Mouse (Mus musculus): Measurements from ENCODE around the gene Kptn. TPM values are rescaled to one million over a fixed set of nuclear protein-coding genes. Genes with fewer than 3 reads are reported as not detected.

Gene Kptn
- 13.2 and 18.1 TPM in 2 replicates for polyA plus RNA-seq (2012; ENCODE audit: insufficient read depth, insufficient read length, missing spikeins)

- Histone ChIP-seq H3K27ac (replicated peaks; ENCODE audit: low read depth, low read length) (peak within 1 kb of the TSS; percentile 94), H3K4me3 (ENCODE audit: insufficient read depth, low read depth, low read length) (peak within 1 kb of the TSS; percentile 88), H3K4me1 (ENCODE audit: control insufficient read depth, insufficient read depth, insufficient read length, low read length) (no peaks in the 10 kb centered on the region)
These were observed at the start of gene Kptn for GRCm38 (mm10) chr7:16119569-16120261. Gene Kptn (plus strand): TSS chr7:16119895.

DNA sequence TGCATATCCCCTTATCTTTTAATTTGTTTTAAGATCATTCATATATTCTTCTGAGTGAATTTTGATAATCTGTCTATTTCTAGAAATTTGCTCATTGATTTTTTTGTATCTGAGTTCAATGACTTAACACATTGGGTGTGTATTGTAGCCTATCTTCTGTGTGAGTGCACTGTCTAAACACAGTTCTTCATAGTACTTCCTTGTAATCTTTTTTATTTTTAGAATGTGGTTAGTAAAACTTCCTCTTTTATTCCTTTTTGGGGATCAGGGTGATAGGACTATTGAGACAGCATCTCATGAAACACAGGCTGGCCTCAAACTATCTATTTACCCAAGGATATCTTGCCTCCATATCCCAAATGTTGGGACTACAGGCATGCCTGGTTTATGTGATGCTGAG, 48.8 kb upstream of the Kptn start:
- Histone ChIP-seq H3K27ac (replicated peaks; ENCODE audit: low read depth, low read length) (no peak overlapping the region), H3K4me3 (ENCODE audit: insufficient read depth, low read depth, low read length) (no peak overlapping the region), H3K4me1 (ENCODE audit: control insufficient read depth, insufficient read depth, insufficient read length, low read length) (no peaks in the 10 kb centered on the region)

DNA sequence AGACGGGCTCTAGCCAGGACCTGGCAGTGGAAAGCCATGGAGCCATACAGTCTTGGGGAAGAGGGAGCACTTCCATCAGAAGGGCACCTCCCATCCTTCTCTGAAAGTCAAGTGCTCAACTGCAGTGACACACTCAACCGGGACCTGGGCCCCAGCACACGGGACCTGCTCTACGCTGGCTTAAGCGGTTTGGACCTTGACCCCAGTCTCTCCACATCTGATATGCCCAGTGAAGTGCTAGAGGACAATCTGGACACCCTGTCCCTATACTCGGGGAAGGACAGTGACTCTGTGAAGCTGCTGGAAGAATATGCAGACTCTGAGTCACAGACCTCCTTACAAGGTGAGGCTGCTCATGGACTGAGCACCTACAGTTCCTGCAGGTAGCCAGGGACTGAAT, 47.8 kb upstream of the Kptn start:
- no peak overlapping the region for H3K4me3 ChIP-seq (ENCODE audit: insufficient read depth, low read depth, low read length)
- H3K4me1 ChIP-seq (ENCODE audit: control insufficient read depth, insufficient read depth, insufficient read length, low read length) = no peaks in the 10 kb centered on the region
- no peak overlapping the region for H3K27ac ChIP-seq (replicated peaks; ENCODE audit: low read depth, low read length)

GRCm38 (mm10) chr7:16079947-16080346, 39.7 kb upstream of the Kptn start:
- no peak overlapping the region for H3K4me3 ChIP-seq (ENCODE audit: insufficient read depth, low read depth, low read length)
- no peak overlapping the region for H3K27ac ChIP-seq (replicated peaks; ENCODE audit: low read depth, low read length)
- no peaks in the 10 kb centered on the region for H3K4me1 ChIP-seq (ENCODE audit: control insufficient read depth, insufficient read depth, insufficient read length, low read length)

GRCm38 (mm10) chr7:16080581-16080980, 39.1 kb upstream of the Kptn start:
- Histone ChIP-seq H3K4me3 (ENCODE audit: insufficient read depth, low read depth, low read length) (no peak overlapping the region), H3K4me1 (ENCODE audit: control insufficient read depth, insufficient read depth, insufficient read length, low read length) (no peaks in the 10 kb centered on the region), H3K27ac (replicated peaks; ENCODE audit: low read depth, low read length) (no peak overlapping the region)

DNA sequence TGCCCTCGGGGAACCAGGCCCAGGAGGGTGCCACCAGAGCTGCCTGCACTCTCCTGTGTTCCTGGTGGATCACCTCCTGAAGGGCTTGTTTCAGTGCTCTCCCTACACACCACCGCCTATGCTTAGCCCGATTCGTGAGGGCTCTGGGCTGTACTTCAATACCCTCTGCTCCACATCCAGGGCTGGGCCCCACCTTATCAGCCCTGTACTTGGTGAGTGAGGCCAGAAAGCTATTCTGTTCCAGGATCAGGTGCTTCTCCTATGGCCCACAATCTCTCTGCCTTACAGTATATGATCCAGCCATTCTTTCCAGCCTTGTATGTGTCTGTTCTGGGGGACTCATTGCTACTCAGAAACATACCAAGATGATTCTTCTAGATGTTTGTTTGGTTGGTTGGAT, 36.3 kb upstream of the Kptn start:
- Histone ChIP-seq H3K4me3 (ENCODE audit: insufficient read depth, low read depth, low read length) (no peak overlapping the region), H3K4me1 (ENCODE audit: control insufficient read depth, insufficient read depth, insufficient read length, low read length) (no peaks in the 10 kb centered on the region), H3K27ac (replicated peaks; ENCODE audit: low read depth, low read length) (no peak overlapping the region)

- H3K27ac ChIP-seq (replicated peaks; ENCODE audit: low read depth, low read length) = no peak overlapping the region
- H3K4me1 ChIP-seq (ENCODE audit: control insufficient read depth, insufficient read depth, insufficient read length, low read length) = no peaks in the 10 kb centered on the region
- no peak overlapping the region for H3K4me3 ChIP-seq (ENCODE audit: insufficient read depth, low read depth, low read length)
These were observed 32.1 kb upstream of the Kptn start for GRCm38 (mm10) chr7:16087587-16087986.

GRCm38 (mm10) chr7:16094592-16094991, 25.1 kb upstream of the Kptn start:
- no peak overlapping the region for H3K4me3 ChIP-seq (ENCODE audit: insufficient read depth, low read depth, low read length)
- H3K27ac ChIP-seq (replicated peaks; ENCODE audit: low read depth, low read length) = no peak overlapping the region
- peaks cover 3% of the 10 kb centered on the region for H3K4me1 ChIP-seq (ENCODE audit: control insufficient read depth, insufficient read depth, insufficient read length, low read length)

DNA sequence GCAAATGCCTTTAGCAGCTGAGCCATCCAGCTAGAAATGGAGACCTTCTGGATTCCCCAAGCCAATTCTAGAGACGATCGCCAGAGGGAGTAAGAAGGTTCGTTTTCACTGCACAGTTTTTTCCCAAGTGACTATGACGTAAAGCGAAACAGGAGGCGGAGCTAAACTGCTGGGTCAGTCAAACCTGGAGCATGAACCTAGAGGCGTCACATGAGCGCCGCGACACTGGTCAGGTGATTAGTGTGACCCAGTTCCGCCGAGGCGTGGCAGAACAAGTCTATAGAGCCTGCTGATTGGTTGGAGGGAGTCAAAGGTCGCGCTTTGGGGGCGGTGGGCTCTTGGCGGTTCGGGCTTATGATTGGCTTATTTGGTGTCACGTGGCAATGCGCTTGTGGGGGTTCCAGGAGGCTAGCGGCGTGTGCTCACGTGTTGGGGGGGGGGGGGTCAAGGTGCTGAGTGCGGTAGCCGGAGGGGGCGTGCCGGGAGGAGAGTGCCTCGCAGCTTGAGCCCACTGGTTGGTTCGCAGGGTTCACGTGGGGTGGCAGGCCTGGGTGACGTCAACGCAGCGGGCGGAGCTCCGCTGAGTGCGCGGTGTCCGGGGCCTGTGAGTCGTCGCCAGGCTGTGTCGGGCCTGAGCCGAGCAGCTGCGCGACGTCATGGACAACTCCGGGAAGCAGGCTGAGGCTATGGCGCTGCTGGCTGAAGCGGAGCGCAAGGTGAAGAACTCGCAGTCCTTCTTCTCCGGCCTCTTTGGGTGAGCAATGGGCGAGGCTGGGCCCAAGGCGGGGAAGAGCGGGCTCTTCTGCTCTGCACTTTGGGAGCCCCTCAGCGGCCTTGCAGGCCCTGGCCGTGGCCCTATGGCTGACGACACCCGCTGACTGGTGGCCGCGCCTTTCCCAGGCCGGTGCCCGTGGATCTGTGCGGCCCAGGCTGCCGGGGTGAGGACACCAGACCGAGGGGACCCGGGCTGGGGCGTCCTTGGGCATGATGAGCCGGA, 21.4 kb upstream of the Kptn start, which contains the start of gene Napa:
Gene Napa (plus strand): TSS at position 438 of the 997 bp plus-strand sequence.
- peaks cover 5% of the 10 kb centered on the region for H3K4me1 ChIP-seq (ENCODE audit: control insufficient read depth, insufficient read depth, insufficient read length, low read length)
- peak within 1 kb of the TSS; percentile 83 for H3K27ac ChIP-seq (replicated peaks; ENCODE audit: low read depth, low read length)
- H3K4me3 ChIP-seq (ENCODE audit: insufficient read depth, low read depth, low read length) = peak within 1 kb of the TSS; percentile 81

- peak overlapping the region; percentile 81 for H3K4me3 ChIP-seq (ENCODE audit: insufficient read depth, low read depth, low read length)
- H3K27ac ChIP-seq (replicated peaks; ENCODE audit: low read depth, low read length) = 0 out of 2 replicates have a peak overlapping the region, but pooled peaks have one; percentile 1
- peaks cover 5% of the 10 kb centered on the region for H3K4me1 ChIP-seq (ENCODE audit: control insufficient read depth, insufficient read depth, insufficient read length, low read length)
These were observed 19.8 kb upstream of the Kptn start for GRCm38 (mm10) chr7:16099901-16100300.

- Histone ChIP-seq H3K27ac (replicated peaks; ENCODE audit: low read depth, low read length) (no peak overlapping the region), H3K4me3 (ENCODE audit: insufficient read depth, low read depth, low read length) (no peak overlapping the region), H3K4me1 (ENCODE audit: control insufficient read depth, insufficient read depth, insufficient read length, low read length) (peaks cover 5% of the 10 kb centered on the region)
These were observed 18.6 kb upstream of the Kptn start for GRCm38 (mm10) chr7:16101081-16101480.

GRCm38 (mm10) chr7:16101726-16102475, 17.8 kb upstream of the Kptn start:
- H3K27ac ChIP-seq (replicated peaks; ENCODE audit: low read depth, low read length) = no peak overlapping the region
- H3K4me1 ChIP-seq (ENCODE audit: control insufficient read depth, insufficient read depth, insufficient read length, low read length) = peaks cover 5% of the 10 kb centered on the region
- H3K4me3 ChIP-seq (ENCODE audit: insufficient read depth, low read depth, low read length) = no peak overlapping the region

DNA sequence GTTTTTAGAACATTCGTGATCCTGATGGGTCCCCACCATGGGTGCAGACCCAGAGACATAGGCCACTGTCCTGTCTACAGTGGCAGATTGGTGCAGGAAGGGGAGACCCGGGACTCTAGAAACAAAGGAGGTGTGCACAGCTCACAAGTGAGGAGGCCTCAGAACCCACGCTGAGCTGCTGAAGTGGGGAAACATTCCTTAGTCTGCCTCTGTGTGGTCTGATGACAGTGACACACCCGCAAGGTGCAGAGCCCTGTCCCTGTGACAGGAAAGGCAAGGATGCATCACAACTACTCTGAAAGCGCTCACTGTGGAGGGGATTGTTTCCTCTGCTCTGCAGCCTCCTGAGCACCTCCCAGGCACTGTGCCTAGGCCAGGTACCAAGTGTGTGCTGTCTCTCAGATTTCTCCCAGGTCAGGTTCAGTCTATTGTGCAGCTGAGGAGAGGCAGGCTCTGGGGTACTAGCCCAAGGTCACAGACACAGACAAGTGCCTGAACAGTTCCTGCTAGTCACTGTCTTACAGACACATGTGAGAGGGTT, 16.9 kb upstream of the Kptn start:
- Histone ChIP-seq H3K4me1 (ENCODE audit: control insufficient read depth, insufficient read depth, insufficient read length, low read length) (peaks cover 5% of the 10 kb centered on the region), H3K4me3 (ENCODE audit: insufficient read depth, low read depth, low read length) (no peak overlapping the region), H3K27ac (replicated peaks; ENCODE audit: low read depth, low read length) (no peak overlapping the region)

- peaks cover 5% of the 10 kb centered on the region for H3K4me1 ChIP-seq (ENCODE audit: control insufficient read depth, insufficient read depth, insufficient read length, low read length)
- no peak overlapping the region for H3K4me3 ChIP-seq (ENCODE audit: insufficient read depth, low read depth, low read length)
- H3K27ac ChIP-seq (replicated peaks; ENCODE audit: low read depth, low read length) = no peak overlapping the region
These were observed 15.9 kb upstream of the Kptn start for GRCm38 (mm10) chr7:16103760-16104159.
